Mouse (Mus musculus) right cerebral cortex, adult 2 months (tissue): ENCODE data around the gene Ttc28.

ENCODE experiments used
- DNase-seq, 2 experiments: peaks; one replicate each; pipeline ENCODE4 v3.0.0; 2021 to 2022; ENCODE audit warnings: low spot score in 2 of 2

The Ttc28 gene

DNA sequence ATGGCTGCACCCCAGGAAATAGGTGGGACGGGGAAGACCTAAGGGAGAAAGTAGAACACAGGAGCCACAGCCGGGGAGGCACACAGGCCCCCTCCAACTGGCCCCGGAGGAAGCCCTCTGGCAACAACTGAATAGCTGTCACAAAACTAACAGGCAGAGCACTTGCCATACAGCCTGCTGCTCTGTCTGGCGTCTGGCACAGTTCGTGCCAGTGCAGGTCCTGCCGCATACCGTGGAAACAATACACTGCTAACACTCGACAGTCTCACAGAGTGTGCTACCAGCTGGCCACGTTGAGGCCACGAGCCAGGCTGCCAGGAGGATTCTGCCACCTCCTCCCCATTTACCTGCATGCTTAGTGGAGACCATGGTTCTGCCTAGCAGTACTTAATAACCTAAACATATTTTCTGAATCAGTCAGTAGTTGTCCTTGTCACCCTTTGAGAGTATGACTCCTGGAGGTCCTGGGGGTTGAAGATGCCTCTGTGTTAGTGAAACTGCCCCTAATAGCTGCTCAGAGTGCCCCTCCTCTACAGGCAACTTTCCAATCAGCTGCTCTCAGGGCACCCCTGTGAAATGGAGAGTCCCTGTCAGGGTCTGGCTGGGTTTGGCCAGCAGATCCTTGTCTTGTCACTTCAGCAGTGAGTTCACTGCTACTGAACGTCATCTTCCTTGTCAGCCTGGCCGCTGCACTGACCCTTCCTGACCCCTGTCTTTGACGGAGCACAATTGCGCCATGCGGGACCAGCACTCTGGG, 390.8 kb downstream of the Ttc28 start:
- DNase-seq = no peak

DNA sequence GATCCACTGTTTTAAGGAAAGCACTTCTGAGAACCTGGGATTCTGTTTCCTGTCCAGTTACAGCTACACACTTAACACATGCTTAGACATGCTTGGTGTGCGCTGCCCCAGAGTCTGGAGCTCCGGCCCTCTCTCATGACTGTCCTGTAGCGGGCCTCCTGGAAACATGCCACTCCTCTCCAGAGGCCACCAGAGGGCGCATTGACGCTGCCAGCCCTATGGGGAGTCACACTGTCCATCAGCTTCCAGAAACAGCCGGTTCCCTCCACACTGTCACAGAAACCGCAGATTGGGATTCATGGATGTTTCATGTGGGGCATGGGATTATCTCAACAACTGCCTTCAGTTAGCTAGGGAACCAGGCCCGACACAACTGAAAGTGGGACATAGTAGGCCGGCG, 394.0 kb downstream of the Ttc28 start:
- DNase-seq = peak; percentile 75 to 85

DNA sequence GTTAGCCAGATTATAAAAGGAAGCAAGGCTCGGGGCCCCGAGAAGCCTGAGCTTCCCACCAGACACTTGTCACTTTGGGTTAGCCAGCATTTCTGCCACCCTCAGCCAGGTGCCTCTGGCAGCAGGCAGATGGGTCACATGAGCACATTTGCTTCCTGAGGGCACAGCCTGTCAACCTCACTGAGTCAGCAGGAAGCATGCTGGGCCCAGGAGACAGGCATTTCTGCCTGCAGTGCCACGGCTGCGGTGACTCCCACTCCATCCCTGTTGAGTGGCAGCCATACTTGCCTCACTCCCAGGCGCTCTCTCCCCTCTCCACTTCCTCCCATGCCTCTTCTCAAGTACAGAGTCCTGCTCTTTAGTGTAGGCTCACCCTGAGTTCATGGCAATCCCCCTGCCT, 395.3 kb downstream of the Ttc28 start:
- no peak for DNase-seq

DNA sequence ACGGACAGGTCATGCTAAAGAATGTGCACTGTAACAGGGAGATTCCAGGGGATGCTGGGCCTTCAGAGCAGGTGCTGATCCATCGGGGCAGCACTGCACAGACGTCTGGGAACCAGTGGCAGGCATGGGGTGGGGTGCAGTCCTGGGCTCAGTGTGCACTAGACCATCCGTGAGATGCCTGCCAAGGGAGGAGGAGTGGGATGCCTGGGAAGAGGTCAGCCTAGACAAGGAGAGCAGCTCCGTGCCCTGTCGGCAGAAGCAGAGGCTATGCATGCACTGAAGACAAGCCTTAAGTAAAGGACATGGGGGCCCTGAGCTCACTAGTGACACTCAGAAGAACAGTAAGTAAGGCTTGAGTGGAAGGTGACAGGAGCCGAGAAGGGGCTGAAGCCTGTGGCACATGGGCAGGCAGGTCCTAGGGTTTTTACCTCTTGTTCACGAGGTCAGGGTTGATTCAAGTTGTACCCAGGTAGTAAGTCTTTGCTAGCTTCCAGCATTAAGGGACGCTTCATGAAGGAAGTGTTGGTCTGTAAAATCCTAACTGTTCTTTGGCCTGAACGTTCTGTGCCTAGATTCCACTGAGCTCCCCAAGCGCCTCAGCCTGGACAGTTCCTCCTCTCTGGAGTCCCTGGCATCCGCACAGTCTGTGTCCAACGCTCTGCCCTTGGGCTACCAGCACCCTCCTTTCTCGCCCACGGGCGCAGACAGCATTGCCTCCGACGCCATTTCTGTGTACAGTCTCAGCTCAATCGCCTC, 405.0 kb downstream of the Ttc28 start:
- no peak for DNase-seq

DNA sequence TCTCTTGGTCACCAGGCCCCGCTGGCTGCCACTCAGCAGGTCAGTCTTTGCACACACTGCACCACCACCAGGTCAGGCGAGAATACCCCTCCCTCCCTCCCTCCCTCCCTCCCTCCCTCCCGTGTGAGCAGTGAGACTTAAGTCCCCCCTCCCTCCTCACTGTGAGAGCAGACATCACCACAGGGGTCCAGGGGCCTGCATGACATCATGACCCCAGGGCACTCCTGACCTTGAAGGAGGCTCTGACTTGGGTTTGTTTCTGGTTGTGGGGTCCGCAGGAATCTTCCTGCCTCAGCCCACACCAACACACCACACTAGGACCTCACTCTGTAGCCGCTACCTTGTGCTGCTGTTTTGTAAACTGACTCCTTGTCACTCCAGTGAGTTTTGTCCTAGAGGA, 408.0 kb downstream of the Ttc28 start:
- DNase-seq = no peak

DNA sequence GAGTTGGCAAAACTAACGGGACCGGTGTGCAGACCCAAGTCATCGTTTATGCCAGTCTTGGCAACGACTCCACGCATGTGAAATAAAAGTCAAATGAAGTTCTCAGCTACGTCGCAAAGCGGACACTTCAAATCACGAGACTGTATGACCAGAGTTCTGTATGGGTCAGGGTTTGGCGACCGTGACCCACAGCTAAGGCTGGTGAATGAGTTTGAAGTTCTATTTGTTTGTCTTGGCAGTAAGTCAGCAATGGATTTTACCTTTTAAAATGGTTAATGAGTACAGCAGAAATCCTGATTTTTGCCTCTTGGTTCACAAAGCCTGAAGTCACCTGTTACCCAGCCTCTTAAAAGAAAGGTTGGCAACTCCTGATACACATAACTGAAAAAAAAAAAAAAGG, 408.9 kb downstream of the Ttc28 start:
- DNase-seq = no peak

DNA sequence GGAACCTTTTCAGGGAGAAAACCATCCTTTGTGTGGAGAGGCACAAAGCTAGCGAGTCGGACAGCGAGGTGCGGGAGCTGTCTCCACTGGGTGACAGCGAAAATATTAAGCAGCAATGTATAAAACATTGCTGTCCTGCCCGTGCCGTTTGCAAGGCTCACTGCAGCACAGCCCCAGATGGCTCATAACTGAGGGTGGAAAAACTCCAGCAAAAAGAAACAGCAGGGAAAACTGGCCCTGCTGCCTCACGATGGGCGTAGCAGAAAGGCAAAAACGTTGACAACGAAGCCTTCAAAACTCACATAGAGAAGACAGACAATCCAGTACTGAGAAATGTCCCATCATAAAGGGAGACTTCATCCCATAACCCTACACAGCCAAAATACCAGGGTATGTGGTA, 410.5 kb downstream of the Ttc28 start:
- DNase-seq = peak; percentile 33 to 44

DNA sequence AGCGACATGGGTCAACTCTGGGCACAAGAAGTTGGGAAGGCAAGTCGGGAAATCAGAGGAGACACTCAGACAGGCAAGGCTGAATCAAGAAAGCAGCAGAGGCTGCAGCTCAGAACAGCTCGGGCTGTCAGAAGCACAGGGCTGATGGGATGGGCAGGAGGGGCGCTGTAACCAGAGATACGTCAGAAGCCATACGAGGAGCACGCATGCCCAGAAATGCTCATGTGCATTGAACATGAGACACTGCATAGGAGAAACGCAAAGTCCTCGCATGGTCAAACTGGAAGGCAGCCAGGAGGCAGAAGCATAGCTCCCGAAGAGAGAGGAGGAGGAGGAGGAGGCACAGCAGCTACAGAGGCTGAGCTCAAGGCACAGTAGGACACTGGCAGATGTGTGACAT, 412.0 kb downstream of the Ttc28 start:
- peak; percentile 68 to 72 for DNase-seq

DNA sequence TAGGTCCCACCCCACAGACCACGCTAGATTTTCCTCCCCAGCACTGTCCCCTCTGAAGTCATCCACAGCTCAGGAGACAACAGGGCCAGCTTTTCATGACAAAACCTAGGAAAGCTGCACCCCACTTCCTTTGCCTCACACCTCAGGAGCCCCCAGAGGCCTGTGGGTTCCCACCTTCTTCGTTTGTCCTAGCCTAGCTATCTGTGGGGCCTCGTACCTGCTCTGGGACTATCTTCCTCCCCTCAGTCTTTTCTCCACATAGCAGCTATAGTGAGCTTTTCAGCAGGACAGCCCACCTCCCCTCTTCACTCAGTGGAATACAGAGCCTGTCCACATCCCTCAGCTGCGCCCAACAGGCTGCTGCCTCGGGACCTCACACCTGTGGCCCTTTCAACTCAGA, 418.2 kb downstream of the Ttc28 start:
- no peak for DNase-seq

DNA sequence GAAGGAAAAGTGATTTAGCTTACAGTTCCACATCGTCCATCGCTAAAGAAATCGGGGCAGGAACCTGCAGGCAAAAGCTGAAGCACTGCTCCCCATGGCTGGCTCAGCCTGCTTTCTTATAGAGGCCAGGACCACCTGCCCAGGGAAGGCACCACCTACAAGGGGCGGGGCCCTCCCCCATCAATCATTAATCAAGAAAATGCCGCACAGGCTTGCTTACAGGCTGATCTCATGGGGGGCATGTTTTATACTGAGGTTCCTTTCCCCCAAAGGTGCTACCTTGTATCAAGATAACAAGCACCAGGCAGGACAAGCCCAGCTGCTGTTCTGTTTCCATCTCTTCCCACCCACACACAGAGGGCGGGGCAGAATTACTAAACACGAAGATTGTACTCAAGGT, 419.1 kb downstream of the Ttc28 start:
- no peak for DNase-seq

DNA sequence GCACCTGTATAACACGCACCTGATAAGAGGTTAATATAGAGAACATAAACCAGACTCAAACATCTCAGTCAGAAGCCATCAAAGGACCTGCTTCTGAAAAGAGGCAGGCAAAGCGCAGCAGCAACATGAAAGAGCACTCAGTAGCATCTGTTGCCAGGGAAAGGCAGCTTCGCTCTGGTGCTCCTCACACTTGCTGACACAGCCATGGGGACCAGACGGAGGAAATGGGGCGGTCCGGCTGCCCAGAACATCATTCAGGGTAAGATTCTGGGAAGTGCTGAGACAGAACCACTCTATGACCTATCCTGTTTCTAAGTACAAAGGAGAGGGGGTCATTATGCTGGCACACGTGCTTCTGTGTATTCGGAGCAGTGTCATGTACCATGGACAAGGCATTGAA, 421.2 kb downstream of the Ttc28 start:
- no peak for DNase-seq

DNA sequence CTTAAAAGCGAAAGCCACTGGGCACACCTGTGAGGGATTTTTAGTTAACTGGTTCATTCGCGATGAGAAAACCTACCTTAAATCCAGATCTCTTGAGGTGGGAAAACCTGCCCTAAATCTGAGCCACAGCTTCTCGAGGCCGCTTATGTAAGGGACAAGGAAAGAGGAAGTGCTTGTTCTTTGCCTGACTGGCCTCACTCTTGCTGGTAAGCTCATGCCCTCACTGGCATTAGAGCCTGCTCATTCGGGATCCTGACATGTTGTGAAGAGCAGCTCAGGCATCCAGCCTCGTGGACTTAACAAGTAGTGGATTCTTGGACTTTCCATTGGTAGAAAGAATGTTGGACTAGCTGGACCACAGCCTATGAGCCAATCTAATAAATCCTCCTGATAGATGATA, 422.1 kb downstream of the Ttc28 start:
- no peak for DNase-seq

DNA sequence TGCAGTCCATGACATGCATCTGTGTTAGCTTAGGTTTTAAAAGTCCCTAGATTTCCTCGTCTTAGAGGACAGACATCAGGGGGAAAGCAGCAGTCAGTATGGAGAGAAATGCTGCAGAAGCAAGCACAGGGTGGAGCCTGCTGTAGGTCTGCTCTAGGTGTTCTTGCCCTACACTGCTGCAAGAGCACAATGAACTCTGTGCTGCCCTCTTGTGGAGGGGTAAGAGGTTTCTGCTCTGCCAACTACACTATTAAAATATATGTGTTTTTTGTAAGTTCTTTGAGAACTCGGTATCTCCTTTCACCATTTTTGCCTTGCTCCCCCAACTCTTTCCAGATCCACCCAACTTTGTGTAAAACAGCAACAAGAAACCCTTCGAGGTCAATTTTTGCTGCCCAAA, 425.1 kb downstream of the Ttc28 start:
- no peak for DNase-seq

DNA sequence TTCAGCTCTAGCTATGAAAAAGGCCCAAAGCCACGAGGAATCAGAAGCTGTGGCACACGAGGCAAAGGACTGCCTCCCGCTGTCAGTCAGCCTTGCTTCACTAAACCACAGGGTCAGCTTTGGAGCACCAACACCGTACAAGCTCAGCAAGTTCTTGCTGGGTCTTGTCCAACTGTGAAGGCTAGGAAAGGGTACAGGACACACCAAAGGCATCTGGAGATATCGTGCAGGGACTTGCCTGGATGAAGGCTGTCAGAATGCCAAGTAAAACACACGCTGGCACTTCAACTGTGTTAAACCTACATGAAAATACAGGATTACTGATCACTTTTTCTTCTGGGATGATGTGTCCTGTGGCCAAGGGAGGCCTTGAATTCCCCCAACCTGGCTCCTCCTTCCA, 430.6 kb downstream of the Ttc28 start:
- no peak for DNase-seq

DNA sequence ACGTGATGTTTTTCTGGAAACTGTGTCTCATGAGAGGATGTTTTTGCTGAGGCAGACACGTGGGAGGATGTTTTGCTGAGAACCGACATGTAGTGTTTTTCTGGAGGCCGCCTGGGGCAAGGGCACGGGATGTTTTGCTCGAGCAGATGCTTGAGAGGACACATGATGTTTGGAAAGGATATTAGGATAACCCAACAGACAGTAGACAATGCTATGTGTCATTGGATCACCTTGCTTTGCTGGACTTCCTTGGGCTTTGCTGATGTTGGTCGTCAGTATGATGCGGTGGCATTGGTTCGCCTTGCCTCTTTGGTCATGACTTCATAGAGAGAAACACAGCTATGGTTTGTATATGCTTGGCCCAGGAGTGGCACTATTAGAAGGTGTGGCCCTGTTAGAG, 434.2 kb downstream of the Ttc28 start:
- DNase-seq = no peak

DNA sequence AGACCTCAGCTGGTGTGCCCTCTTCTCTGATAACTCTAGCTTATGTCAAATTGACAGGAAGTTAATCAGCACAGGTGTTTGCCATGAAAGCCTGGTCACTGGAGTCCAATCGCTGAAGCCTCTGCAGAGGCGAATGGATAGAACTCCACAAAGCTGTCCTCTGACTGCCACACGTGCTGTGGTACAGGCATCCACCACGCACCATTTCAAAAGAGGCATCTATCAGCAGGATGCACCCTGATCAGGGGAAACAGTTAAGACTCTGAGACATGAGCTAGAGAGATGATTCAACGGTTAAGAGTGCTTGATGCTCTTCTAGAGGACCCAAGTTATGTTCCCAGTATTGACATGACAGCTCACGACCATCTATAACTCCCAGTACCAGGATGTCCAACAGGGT, 435.5 kb downstream of the Ttc28 start:
- DNase-seq = no peak

DNA sequence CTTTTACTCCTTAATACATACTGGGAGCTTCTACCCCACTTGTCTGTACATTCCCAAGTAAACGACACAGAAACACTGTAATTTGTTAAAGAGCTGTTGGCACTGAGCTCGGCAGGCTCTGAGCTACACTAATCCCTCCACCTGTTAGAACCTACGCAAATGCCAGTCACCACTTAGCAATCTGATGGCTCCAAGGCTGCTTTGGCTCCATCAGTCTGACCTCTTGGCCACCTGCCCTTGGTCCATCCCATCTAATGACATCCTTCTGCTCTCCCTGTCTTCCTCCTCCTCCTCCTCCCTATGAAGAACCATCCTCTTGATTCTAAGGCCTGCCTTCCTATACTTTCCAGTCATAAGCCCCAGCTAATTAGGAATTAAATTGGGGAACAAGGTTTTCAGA, 437.9 kb downstream of the Ttc28 start:
- no peak for DNase-seq

DNA sequence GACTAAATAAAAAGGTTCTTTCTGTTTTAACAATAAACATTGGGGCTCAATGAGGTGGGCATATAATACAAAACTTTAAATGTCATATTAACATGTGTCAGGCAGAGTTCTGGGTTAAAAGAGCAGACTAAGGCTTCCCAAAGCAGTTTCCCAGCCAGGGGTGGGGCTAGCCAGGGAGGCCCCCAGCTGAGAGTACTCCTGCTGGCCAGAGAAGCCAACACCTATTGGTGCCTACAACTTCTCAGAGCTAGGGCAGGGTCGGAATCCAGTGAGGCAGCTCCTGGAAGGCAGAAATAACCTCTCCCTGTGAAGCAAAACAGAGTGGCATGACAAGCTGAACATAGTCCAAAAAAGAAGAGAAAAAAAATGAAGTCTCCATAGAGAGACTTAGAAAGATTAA, 439.3 kb downstream of the Ttc28 start:
- no peak for DNase-seq

DNA sequence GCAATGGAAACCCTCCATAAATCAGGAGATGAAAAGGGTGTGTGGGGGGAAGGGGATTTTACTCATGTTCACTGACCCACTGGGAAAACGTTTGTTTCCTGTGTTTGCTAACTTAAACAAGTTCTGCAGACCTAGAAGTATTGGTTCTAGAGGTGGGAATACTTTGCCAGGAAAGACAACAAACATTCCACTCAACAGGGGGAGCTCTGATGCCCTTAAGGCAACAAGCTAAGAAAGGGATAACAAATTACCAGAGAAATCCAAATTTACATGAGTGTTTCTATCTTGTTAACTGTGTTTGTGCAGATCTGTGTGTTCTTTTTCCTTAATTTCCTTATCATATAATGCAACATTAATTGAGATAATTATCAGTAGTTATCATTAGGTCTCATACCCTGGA, 446.2 kb downstream of the Ttc28 start:
- DNase-seq = no peak

DNA sequence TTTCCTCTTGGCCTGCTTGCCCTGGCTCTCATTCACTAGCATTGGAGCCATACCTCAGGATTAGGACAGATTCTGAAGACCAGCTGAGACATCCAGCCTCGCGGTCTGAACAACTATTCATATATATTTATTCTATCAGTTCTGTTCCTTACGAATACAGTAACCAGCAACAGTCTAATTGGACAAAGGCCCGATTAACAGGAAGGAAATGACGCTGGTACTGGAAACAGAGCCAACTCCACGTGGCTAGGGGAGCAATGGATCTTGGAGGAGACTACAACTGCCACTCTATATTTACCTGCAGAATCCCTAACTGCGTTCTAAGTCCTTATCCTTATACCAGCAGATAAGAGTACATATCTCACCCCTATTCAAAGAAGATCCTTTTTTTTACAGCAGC, 447.8 kb downstream of the Ttc28 start:
- no peak for DNase-seq

DNA sequence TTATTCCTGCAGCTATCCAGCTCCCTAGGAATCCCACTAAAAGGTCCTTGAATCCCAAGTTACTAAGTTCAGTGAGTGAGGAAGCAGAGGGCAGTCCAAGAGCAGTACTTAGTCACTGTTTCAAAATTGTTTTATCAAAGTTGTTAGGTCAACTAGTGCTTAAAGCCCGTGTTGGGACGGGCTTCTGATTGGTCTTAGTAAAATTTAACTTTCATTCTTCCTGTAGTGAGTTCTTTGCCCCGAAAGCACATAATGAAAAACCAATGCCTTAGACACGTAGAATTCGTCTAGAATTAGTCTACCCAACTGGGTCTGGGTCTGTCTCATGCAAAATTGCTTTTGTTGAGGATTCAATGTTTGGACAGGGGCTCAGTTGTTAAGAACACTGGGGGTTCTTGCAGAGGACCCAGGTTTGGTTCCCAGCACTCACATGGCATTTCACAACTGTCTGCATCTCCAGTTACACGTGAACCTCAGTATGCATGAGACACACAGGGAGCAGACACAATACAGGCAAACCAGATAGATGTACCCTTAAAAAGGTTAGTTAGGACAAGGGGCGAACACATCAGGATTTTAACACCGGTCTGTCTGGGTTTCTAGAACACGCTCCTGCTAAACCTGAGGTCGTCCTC, 450.3 kb downstream of the Ttc28 start:
- DNase-seq = no peak

DNA sequence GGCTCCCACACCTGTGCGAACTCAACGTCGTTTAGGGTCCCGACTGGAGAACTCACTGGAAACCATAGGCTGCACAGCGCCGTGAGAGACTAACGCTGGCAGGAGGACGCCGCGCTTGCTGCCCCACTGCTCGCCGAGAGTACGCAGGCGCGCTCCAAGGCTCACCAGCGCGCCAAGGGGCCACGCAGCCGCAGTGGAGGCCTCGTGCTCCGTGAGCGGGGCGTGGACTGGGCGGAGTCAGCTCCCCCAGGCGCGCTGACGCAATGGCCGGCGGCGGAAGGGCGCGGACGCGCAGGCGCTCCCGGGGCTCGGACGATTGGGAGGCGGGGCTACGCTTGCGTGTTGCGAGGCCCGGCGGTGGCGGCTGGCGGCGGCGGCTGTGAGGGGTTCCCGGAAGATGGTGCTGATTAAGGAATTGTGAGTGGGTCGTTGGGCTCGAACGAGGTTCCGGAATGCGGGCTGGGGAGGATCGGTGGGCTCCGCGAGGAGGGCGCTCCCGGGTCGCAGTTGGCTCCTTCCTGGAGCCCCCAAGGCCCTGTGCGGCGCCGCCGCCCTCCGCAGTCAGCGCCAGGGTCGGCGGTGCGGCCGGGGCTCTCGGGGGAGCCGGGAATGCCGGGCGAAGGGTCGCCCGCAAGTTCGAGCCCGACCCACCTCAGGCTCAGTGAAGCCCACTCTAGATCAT, 451.0 kb downstream of the Ttc28 start, which contains the start of gene Pitpnb:
Gene Pitpnb, plus strand, starts transcription at position 347 of the 682 bp plus-strand sequence.
- DNase-seq = peak; percentile 97 to 98

DNA sequence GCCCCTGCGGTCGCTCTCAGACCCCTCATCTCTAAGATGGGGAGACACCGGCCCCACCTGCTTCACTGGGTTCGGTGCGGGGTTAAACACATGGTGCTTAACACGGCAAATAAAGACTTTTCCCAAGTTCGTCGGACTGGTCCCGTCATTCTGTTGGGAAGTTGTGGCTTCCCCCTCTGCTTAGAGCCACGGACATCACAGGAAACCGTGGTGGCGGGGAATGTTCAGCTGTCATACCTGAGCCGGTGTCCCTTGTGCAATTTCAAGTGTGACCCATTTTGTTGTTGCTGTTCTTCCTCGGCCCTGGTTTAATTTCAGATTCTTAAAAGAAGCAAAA, 451.5 kb downstream of the Ttc28 start:
- no peak for DNase-seq
